Mouse (Mus musculus) A20 (cell line): ENCODE measurements around the gene Cpxm2.
A peak's percentile ranks its signal among the peaks of the same experiment; 100 is the strongest.

Source experiments
- DNase-seq: peaks from one replicate; pipeline ENCODE4 v3.0.0-alpha.2; 2011; ENCODE audit warnings: low read depth, low spot score

Gene Cpxm2

GRCm38 (mm10) chr7:132154368-132154961 is at the start of gene Cpxm2:
Gene Cpxm2 (minus strand): TSS chr7:132154739.
- no peak for DNase-seq

GRCm38 (mm10) chr7:132204073-132204612 is 49.6 kb upstream of the Cpxm2 start:
- DNase-seq: no peak

DNA sequence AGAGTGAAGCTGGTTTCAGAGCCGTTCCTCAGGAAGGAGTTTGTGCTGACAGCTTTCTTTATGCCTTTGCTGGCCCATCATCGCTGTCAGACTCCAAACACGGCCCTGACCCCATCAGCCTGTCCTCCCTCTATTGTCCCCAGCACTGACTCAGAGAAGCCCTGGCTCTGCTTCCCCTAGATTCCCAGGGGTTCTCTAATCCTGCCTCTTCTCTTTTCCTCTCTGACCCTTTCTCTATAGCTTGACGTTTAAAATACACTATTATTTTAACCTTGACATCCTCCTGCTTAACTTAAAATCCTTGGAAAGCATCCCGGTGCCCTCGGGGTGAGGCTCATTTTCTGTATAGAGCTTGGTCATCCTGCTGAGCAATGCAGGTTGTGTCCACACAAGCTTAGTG is 45.1 kb upstream of the Cpxm2 start:
- DNase-seq: no peak

- no peak for DNase-seq
These were observed 44.3 kb upstream of the Cpxm2 start for GRCm38 (mm10) chr7:132198806-132199205.

- DNase-seq: no peak
These were observed 43.4 kb upstream of the Cpxm2 start for GRCm38 (mm10) chr7:132197817-132198475.

- DNase-seq: no peak
These were observed 42.0 kb upstream of the Cpxm2 start for GRCm38 (mm10) chr7:132196581-132196980.

DNA sequence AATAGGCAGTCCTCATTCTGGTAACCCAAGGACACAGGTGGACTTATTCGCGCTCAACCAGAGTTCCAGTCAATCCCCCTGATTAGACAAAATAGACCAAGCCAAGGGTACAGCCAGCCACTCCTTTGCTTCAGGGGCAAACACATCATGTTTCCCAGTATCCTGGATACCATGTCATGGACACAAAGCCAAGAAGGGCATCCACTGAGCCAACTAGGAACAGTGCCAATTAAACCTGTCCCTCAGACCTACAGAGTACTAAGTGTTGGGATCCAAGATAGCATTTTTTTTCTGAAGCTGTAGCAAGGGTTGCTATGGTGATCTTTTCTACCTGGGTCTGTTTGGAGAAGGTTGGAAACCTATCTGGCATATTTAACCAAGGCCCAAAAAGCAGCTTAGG is 39.1 kb upstream of the Cpxm2 start:
- no peak for DNase-seq

DNA sequence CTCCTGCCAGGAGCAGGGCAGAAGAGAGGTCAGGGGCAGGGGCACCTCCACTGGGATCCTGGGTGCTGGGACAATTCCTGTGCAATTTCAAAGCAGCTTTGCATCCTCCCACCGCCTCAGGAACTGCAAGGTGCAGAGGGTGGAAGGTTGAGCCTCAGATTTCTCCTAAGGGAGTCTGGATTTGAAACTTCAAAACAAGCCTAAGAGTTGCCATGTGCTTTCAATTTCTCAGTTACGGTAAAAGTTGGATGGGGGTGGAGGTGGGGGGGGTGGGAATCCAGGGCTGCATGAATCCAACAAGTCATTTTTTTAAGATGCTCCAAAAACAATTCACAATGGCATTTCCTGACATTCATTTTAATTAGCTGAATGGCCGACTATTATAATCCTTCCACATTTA is 32.9 kb upstream of the Cpxm2 start:
- DNase-seq: no peak

GRCm38 (mm10) chr7:132183892-132184404 is 29.4 kb upstream of the Cpxm2 start:
- DNase-seq: peak; percentile 13

DNA sequence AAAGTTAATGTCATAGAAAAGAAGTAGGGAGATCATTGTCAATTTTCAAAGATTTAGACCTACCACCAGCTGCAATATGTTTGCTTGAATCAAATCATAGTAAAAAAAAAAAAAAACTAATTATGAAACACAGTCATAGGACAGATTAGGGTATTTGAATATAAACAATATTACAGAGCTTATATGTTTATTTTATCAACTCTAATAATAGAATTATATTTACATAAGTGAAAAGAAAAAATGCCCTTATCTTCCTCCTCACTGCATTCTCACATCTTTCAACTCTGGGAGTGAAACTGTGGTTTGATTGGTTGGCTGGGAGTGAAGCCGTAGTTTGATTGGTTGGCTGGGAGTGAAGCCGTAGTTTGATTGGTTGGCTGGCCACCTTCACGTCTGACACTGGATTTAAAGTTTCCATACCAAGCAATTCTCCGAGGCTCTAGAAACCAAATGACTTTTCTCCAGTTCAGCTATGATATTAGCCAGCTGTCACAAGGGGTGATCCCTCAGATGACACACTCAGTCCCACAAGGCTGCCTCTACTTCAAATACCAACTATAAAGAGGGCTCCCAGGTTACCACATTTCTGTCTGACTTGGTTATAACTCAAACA is 27.2 kb upstream of the Cpxm2 start:
- no peak for DNase-seq

DNA sequence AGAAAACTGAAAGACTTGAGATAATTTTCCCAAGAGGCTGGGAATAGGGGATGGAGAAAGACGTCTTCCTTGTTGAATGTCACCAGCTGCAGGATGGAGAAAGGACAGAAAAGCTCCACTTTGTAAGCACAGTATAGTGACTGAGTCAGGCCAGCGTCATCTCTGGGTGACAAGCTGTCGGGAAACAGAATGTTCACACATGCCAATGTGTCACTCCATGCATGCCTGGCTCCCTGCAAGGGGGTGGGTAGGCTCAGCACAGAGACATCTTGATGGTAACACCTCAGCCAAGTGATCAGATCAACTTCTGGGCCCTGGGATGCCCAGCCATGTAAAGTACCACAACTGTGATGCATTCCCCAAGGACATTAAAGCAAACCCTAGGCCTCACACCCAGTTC is 26.5 kb upstream of the Cpxm2 start:
- DNase-seq: no peak

DNA sequence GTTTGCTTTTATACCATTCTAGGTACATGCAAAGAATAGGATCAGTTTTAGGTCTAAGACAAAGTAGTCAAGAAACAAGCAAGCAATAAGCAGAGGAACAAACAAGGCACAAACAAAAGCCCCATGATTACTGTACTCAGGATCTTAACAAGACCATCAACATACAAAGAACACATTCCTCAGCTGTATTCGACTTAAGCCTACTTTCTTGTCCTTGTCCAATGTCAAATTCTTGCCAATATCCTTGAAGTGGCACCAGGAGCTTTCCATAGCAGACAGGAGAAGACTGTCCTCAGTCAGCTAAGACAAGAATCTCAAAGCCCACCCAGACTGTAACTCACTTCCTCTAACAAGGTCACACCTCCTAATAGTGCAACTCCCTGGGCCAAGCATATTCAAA is 24.5 kb upstream of the Cpxm2 start:
- DNase-seq: no peak

DNA sequence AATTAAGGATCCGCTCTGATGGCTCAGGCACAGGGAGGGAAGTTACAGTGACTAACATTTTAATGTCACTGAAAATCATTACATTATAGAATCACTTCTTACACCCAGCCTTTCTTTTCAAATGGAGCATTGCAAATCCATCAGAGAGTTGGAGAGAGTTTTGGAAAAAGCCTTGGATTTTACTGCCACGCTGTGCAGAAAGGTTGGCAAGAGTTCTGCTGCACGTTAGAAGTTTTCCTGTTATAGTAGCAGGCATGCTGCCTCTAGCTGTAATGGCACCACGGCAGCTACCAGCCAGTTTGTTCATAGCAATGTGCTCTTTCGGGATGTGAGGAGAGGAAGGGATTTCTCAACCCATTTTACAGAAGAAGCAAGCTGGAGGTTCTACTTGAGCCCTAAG is 20.2 kb upstream of the Cpxm2 start:
- no peak for DNase-seq

- DNase-seq: no peak
These were observed 19.8 kb upstream of the Cpxm2 start for GRCm38 (mm10) chr7:132174296-132174695.

GRCm38 (mm10) chr7:132172220-132172619 is 17.7 kb upstream of the Cpxm2 start:
- DNase-seq: no peak

DNA sequence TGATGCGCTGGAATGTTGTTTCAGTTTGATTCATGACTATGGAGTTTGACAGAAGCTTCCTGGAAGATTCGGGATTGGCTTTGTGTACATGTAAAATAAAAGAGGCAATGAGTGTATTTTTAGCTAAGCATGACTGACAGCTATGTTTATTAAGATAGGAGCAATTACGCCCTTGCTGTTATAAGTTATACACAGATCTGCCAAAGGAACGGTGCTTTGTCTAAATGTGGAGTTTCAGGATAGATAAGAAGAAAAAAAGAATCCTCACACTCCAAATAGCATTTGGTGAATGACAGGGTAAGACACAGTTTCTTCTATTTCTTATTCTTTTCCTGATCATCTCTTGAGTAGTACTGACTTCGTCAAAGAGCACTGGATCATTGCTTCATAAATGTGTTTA is 17.2 kb upstream of the Cpxm2 start:
- DNase-seq: no peak

DNA sequence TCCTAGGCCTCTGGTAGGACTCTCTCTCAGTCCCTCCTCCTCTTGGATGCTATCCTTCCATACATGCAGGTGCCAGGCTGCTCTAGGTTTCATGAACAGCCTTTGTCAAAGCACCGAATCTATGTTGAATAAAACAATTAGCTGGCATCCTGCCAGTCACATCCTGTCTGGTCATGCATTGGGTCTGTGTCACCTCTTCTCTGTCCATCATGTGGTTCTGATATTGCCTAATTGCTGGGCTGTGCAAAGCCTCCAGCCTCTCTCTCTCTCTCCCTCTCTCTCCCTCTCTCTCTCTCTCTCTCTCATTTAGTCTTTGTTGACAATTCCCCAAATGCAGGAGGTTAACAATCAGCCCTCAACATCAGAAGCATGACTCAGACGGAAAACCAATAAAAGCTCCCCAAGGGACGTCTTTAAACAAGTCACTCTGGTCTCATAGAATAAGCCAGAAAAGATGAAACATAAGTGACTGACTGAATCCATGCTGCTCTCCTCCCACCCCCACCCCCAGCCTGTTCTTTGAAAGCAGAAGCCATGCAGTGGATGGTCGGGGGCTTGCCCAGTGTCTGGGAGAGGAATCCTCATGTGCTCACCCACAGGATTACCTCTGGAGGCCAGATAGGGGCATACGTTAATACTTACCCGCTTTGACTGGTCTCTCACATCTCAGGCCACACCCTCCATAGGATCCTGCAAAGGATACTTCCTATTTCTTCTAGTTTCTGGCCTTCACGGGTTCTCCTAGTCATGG is 15.1 kb upstream of the Cpxm2 start:
- no peak for DNase-seq

- DNase-seq: no peak
These were observed 12.7 kb upstream of the Cpxm2 start for GRCm38 (mm10) chr7:132167239-132167638.

- no peak for DNase-seq
These were observed 7.7 kb upstream of the Cpxm2 start for GRCm38 (mm10) chr7:132162254-132162653.

GRCm38 (mm10) chr7:132158321-132159025 is 3.9 kb upstream of the Cpxm2 start:
- no peak for DNase-seq

DNA sequence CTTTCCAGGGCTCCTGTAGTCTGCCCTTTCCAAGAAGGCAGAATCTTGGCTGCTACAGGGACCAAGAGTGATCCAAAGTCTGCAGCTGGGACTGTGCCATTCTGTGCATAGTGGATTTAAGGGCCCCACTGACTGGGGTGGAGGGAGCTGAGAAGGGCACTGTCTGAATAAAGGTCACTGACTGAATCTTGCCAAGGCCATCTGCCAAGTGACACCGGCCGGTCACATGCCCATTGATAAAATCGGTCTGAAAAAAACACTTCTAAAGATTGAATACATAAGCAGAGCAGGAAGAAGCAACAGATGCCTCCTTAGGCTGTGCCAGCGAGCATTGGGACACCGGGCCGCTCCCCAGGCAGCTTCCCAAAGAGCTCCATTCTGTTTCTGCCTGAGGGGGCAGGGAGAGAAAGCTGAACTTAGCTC is 803 bp downstream of the Cpxm2 start:
- no peak for DNase-seq
